Mouse (Mus musculus) embryonic fibroblast, embryonic 13.5 days (primary cell): Measurements from ENCODE around the gene Klk1b8.
"Not testable (repeated sequence)": the region's sequence is repeated elsewhere in the genome, so short reads cannot be mapped to it uniquely, and the experiment has no call there.

Experiments used
- CTCF ChIP-seq: IDR thresholded peaks from 2 replicates; pipeline ENCODE4 v1.5.1; 2011; ENCODE audit warnings: mild to moderate bottlenecking, control low read depth, low read length, moderate library complexity, borderline replicate concordance; ENCODE audit not compliant: insufficient read depth
- POLR2A ChIP-seq: IDR thresholded peaks from 2 replicates; pipeline ENCODE4 v1.6.1; 2011; ENCODE audit warnings: low read depth, mild to moderate bottlenecking, control low read depth, low read length, moderate library complexity

GRCm38 (mm10) chr7:43975761-43976160, 25.3 kb downstream of the Klk1b8 start, which contains the start of gene Klk1b9:
- not testable (repeated sequence) for TF ChIP-seq CTCF, POLR2A
